Mouse (Mus musculus): ENCODE data around the gene Dock2. TPM values are rescaled to one million over a fixed set of nuclear protein-coding genes. Genes with fewer than 3 reads are reported as not detected.

Dock2 gene
- total and polyA plus RNA-seq, 2 experiments from 2014 or later: 1.0 to 1.4 TPM

GRCm38 (mm10) chr11:34769396-34769795 lies 14.3 kb downstream of the Dock2 start:
- Histone ChIP-seq H3K36me3 (ENCODE audit: insufficient read depth, low read length) (no peaks in the 10 kb centered on the region), H3K27ac (no peak overlapping the region), H3K4me2 (ENCODE audit: low read depth, low read length) (no peak overlapping the region), H3K9ac (replicated peaks; ENCODE audit: low read length) (no peak overlapping the region), H3K4me3 (ENCODE audit: low read length) (no peak overlapping the region), H3K9me3 (ENCODE audit: low read length) (no peaks in the 10 kb centered on the region), H3K4me1 (ENCODE audit: insufficient read depth, low read length) (peaks cover 3% of the 10 kb centered on the region; the same call in 1 of the 2 replicates), H3K27me3 (ENCODE audit: insufficient read depth, low read length) (no peaks in the 10 kb centered on the region)
- 67% methylated on average over 2 of the region's 2 CpGs for WGBS
- ATAC-seq (no peak), DNase-seq (ENCODE audit: low spot score) (no peak)
- no peak for TF ChIP-seq CTCF (IDR thresholded peaks at IDR 0.05; ENCODE audit: low read depth)

GRCm38 (mm10) chr11:34763739-34764361 lies 19.8 kb downstream of the Dock2 start:
- no peak overlapping the region for H3K4me3 ChIP-seq (ENCODE audit: low read length)
- 80% methylated on average over 5 of the region's 5 CpGs for WGBS
- TF ChIP-seq CTCF (IDR thresholded peaks at IDR 0.05; ENCODE audit: low read depth): no peak

GRCm38 (mm10) chr11:34762570-34763127 lies 21.0 kb downstream of the Dock2 start:
- H3K4me1 ChIP-seq (ENCODE audit: insufficient read depth, low read length): no peaks in the 10 kb centered on the region
- 85% methylated on average over 5 of the region's 5 CpGs for WGBS
- H3K9ac ChIP-seq (replicated peaks; ENCODE audit: low read length): no peak overlapping the region
- no peaks in the 10 kb centered on the region for H3K36me3 ChIP-seq (ENCODE audit: insufficient read depth, low read length)
- H3K27me3 ChIP-seq (ENCODE audit: insufficient read depth, low read length): no peaks in the 10 kb centered on the region
- no peak overlapping the region for H3K4me2 ChIP-seq (ENCODE audit: low read depth, low read length)
- no peak for TF ChIP-seq CTCF (IDR thresholded peaks at IDR 0.05; ENCODE audit: low read depth)
- H3K4me3 ChIP-seq (ENCODE audit: low read length): no peak overlapping the region
- no peak for ATAC-seq
- H3K27ac ChIP-seq: no peak overlapping the region
- H3K9me3 ChIP-seq (ENCODE audit: low read length): no peaks in the 10 kb centered on the region
- DNase-seq (ENCODE audit: low spot score): no peak

More at GRCm38 (mm10) chr11:34763739-34764361, 19.8 kb downstream of the Dock2 start:
- Histone ChIP-seq H3K27ac (no peak overlapping the region), H3K9ac (replicated peaks; ENCODE audit: low read length) (no peak overlapping the region), H3K4me2 (ENCODE audit: low read depth, low read length) (no peak overlapping the region), H3K9me3 (ENCODE audit: low read length) (no peaks in the 10 kb centered on the region), H3K4me1 (ENCODE audit: insufficient read depth, low read length) (no peaks in the 10 kb centered on the region), H3K36me3 (ENCODE audit: insufficient read depth, low read length) (no peaks in the 10 kb centered on the region), H3K27me3 (ENCODE audit: insufficient read depth, low read length) (no peaks in the 10 kb centered on the region)
- no peak for ATAC-seq
- DNase-seq (ENCODE audit: low spot score): no peak

GRCm38 (mm10) chr11:34762125-34762524 lies 21.6 kb downstream of the Dock2 start:
- no peaks in the 10 kb centered on the region for H3K36me3 ChIP-seq (ENCODE audit: insufficient read depth, low read length)
- no peak overlapping the region for H3K27ac ChIP-seq
- DNase-seq (ENCODE audit: low spot score): no peak
- H3K4me3 ChIP-seq (ENCODE audit: low read length): no peak overlapping the region
- no peaks in the 10 kb centered on the region for H3K9me3 ChIP-seq (ENCODE audit: low read length)
- H3K27me3 ChIP-seq (ENCODE audit: insufficient read depth, low read length): no peaks in the 10 kb centered on the region
- H3K9ac ChIP-seq (replicated peaks; ENCODE audit: low read length): no peak overlapping the region
- H3K4me1 ChIP-seq (ENCODE audit: insufficient read depth, low read length): no peaks in the 10 kb centered on the region
- no peak for TF ChIP-seq CTCF (IDR thresholded peaks at IDR 0.05; ENCODE audit: low read depth)
- no peak overlapping the region for H3K4me2 ChIP-seq (ENCODE audit: low read depth, low read length)
- no peak for ATAC-seq
- 83% methylated on average over 6 of the region's 6 CpGs for WGBS

GRCm38 (mm10) chr11:34759582-34759981 lies 24.1 kb downstream of the Dock2 start:
- no peak overlapping the region for H3K4me2 ChIP-seq (ENCODE audit: low read depth, low read length)
- WGBS: 87% methylated on average over 4 of the region's 4 CpGs
- TF ChIP-seq CTCF (IDR thresholded peaks at IDR 0.05; ENCODE audit: low read depth): no peak
- no peak overlapping the region for H3K4me3 ChIP-seq (ENCODE audit: low read length)
- ATAC-seq: no peak
- no peaks in the 10 kb centered on the region for H3K4me1 ChIP-seq (ENCODE audit: insufficient read depth, low read length)
- no peaks in the 10 kb centered on the region for H3K9me3 ChIP-seq (ENCODE audit: low read length)
- H3K36me3 ChIP-seq (ENCODE audit: insufficient read depth, low read length): no peaks in the 10 kb centered on the region
- H3K27me3 ChIP-seq (ENCODE audit: insufficient read depth, low read length): no peaks in the 10 kb centered on the region
- H3K9ac ChIP-seq (replicated peaks; ENCODE audit: low read length): no peak overlapping the region
- H3K27ac ChIP-seq: no peak overlapping the region
- no peak for DNase-seq (ENCODE audit: low spot score)

GRCm38 (mm10) chr11:34741081-34741480 lies 42.6 kb downstream of the Dock2 start:
- Histone ChIP-seq H3K27ac (no peak overlapping the region), H3K9ac (replicated peaks; ENCODE audit: low read length) (no peak overlapping the region), H3K27me3 (ENCODE audit: insufficient read depth, low read length) (no peaks in the 10 kb centered on the region), H3K9me3 (ENCODE audit: low read length) (no peaks in the 10 kb centered on the region), H3K4me3 (ENCODE audit: low read length) (no peak overlapping the region), H3K4me1 (ENCODE audit: insufficient read depth, low read length) (no peaks in the 10 kb centered on the region), H3K36me3 (ENCODE audit: insufficient read depth, low read length) (no peaks in the 10 kb centered on the region), H3K4me2 (ENCODE audit: low read depth, low read length) (no peak overlapping the region)
- no peak for DNase-seq (ENCODE audit: low spot score)
- no peak for ATAC-seq
- WGBS: 69% methylated on average over 1 of the region's 1 CpGs
- TF ChIP-seq CTCF (IDR thresholded peaks at IDR 0.05; ENCODE audit: low read depth): no peak

- ATAC-seq (no peak), DNase-seq (ENCODE audit: low spot score) (no peak)
- Histone ChIP-seq H3K9ac (replicated peaks; ENCODE audit: low read length) (no peak overlapping the region), H3K36me3 (ENCODE audit: insufficient read depth, low read length) (no peaks in the 10 kb centered on the region), H3K27ac (no peak overlapping the region), H3K4me1 (ENCODE audit: insufficient read depth, low read length) (no peaks in the 10 kb centered on the region), H3K4me2 (ENCODE audit: low read depth, low read length) (no peak overlapping the region), H3K27me3 (ENCODE audit: insufficient read depth, low read length) (no peaks in the 10 kb centered on the region), H3K9me3 (ENCODE audit: low read length) (no peaks in the 10 kb centered on the region), H3K4me3 (ENCODE audit: low read length) (no peak overlapping the region)
- 88% methylated on average over 3 of the region's 3 CpGs for WGBS
- no peak for TF ChIP-seq CTCF (IDR thresholded peaks at IDR 0.05; ENCODE audit: low read depth)
Measured at GRCm38 (mm10) chr11:34739816-34740215, 43.9 kb downstream of the Dock2 start.

Measured in hindbrain, postnatal 0 days (tissue).